Mouse (Mus musculus): ENCODE measurements at regions not wholly inside any gene's neighbourhood (a gene's known extent, or its start where the extent isn't known, plus 50 kb on each side); places are given as distances from the start of the nearest gene placed in this dataset.
A peak's percentile ranks its signal among the peaks of the same experiment; 100 is the strongest.

- Histone ChIP-seq H3K36me3 (ENCODE audit: insufficient read depth) (no peaks in the 10 kb centered on the region), H3K27ac (ENCODE audit: low read depth, low read length) (no peak overlapping the region), H3K4me1 (ENCODE audit: insufficient read depth) (no peaks in the 10 kb centered on the region), H3K9ac (no peak overlapping the region), H3K9me3 (ENCODE audit: low read length) (no peaks in the 10 kb centered on the region), H3K4me3 (ENCODE audit: low read depth, low read length) (no peak overlapping the region), H3K27me3 (ENCODE audit: insufficient read depth, low read length) (no peaks in the 10 kb centered on the region), H3K4me2 (ENCODE audit: low read depth) (no peak overlapping the region)
- 39% methylated on average over 1 of the region's 1 CpGs for WGBS
- DNase-seq (no peak), ATAC-seq (no peak)
- no peak for TF ChIP-seq CTCF (IDR thresholded peaks at IDR 0.05; ENCODE audit: low read depth)
Observed at GRCm38 (mm10) chr3:124986930-124987329, 406.0 kb upstream of the 1700003H04Rik start.

GRCm38 (mm10) chr3:124986515-124986914 is 405.6 kb upstream of the 1700003H04Rik start:
- Histone ChIP-seq H3K27ac (ENCODE audit: low read depth, low read length) (no peak overlapping the region), H3K4me3 (ENCODE audit: low read depth, low read length) (no peak overlapping the region), H3K36me3 (ENCODE audit: insufficient read depth) (no peaks in the 10 kb centered on the region), H3K9ac (no peak overlapping the region), H3K9me3 (ENCODE audit: low read length) (no peaks in the 10 kb centered on the region), H3K4me1 (ENCODE audit: insufficient read depth) (no peaks in the 10 kb centered on the region), H3K4me2 (ENCODE audit: low read depth) (no peak overlapping the region), H3K27me3 (ENCODE audit: insufficient read depth, low read length) (no peaks in the 10 kb centered on the region)
- 18% methylated on average over 3 of the region's 3 CpGs for WGBS
- ATAC-seq (no peak), DNase-seq (no peak)
- TF ChIP-seq CTCF (IDR thresholded peaks at IDR 0.05; ENCODE audit: low read depth) = no peak

GRCm38 (mm10) chr3:124985428-124985827 is 404.5 kb upstream of the 1700003H04Rik start:
- no peak for DNase-seq
- no peak overlapping the region for H3K27ac ChIP-seq (ENCODE audit: low read depth, low read length)
- H3K9me3 ChIP-seq (ENCODE audit: low read length) = no peaks in the 10 kb centered on the region
- no peak for ATAC-seq
- no peak overlapping the region for H3K4me3 ChIP-seq (ENCODE audit: low read depth, low read length)
- H3K9ac ChIP-seq = no peak overlapping the region
- H3K4me2 ChIP-seq (ENCODE audit: low read depth) = no peak overlapping the region
- 44% methylated on average over 5 of the region's 5 CpGs for WGBS
- no peaks in the 10 kb centered on the region for H3K36me3 ChIP-seq (ENCODE audit: insufficient read depth)
- TF ChIP-seq CTCF (IDR thresholded peaks at IDR 0.05; ENCODE audit: low read depth) = no peak
- no peaks in the 10 kb centered on the region for H3K4me1 ChIP-seq (ENCODE audit: insufficient read depth)
- H3K27me3 ChIP-seq (ENCODE audit: insufficient read depth, low read length) = no peaks in the 10 kb centered on the region

- Histone ChIP-seq H3K4me2 (ENCODE audit: low read depth) (no peak overlapping the region), H3K9me3 (ENCODE audit: low read length) (no peaks in the 10 kb centered on the region), H3K4me3 (ENCODE audit: low read depth, low read length) (no peak overlapping the region), H3K4me1 (ENCODE audit: insufficient read depth) (no peaks in the 10 kb centered on the region), H3K27me3 (ENCODE audit: insufficient read depth, low read length) (no peaks in the 10 kb centered on the region), H3K36me3 (ENCODE audit: insufficient read depth) (no peaks in the 10 kb centered on the region), H3K9ac (no peak overlapping the region), H3K27ac (ENCODE audit: low read depth, low read length) (no peak overlapping the region)
- DNase-seq (no peak), ATAC-seq (no peak)
- TF ChIP-seq CTCF (IDR thresholded peaks at IDR 0.05; ENCODE audit: low read depth) = no peak
- WGBS = 73% methylated on average over 2 of the region's 2 CpGs
Observed at GRCm38 (mm10) chr3:124935147-124935849, 354.4 kb upstream of the 1700003H04Rik start.

GRCm38 (mm10) chr3:124932655-124933054 is 351.8 kb upstream of the 1700003H04Rik start:
- WGBS = 93% methylated on average over 1 of the region's 1 CpGs
- no peaks in the 10 kb centered on the region for H3K27me3 ChIP-seq (ENCODE audit: insufficient read depth, low read length)
- no peak overlapping the region for H3K27ac ChIP-seq (ENCODE audit: low read depth, low read length)
- no peak overlapping the region for H3K9ac ChIP-seq
- H3K4me1 ChIP-seq (ENCODE audit: insufficient read depth) = no peaks in the 10 kb centered on the region
- H3K36me3 ChIP-seq (ENCODE audit: insufficient read depth) = no peaks in the 10 kb centered on the region
- H3K9me3 ChIP-seq (ENCODE audit: low read length) = no peaks in the 10 kb centered on the region
- no peak for TF ChIP-seq CTCF (IDR thresholded peaks at IDR 0.05; ENCODE audit: low read depth)
- no peak overlapping the region for H3K4me3 ChIP-seq (ENCODE audit: low read depth, low read length)
- ATAC-seq (no peak), DNase-seq (no peak)
- H3K4me2 ChIP-seq (ENCODE audit: low read depth) = no peak overlapping the region

- peak; percentile 51 for ATAC-seq
Observed at GRCm38 (mm10) chr3:124930773-124931607, 350.1 kb upstream of the 1700003H04Rik start.

GRCm38 (mm10) chr3:124908925-124909324 is 328.0 kb upstream of the 1700003H04Rik start:
- Histone ChIP-seq H3K4me3 (ENCODE audit: low read depth, low read length) (no peak overlapping the region), H3K4me2 (ENCODE audit: low read depth) (no peak overlapping the region), H3K27ac (ENCODE audit: low read depth, low read length) (no peak overlapping the region), H3K9me3 (ENCODE audit: low read length) (no peaks in the 10 kb centered on the region), H3K36me3 (ENCODE audit: insufficient read depth) (no peaks in the 10 kb centered on the region), H3K4me1 (ENCODE audit: insufficient read depth) (no peaks in the 10 kb centered on the region), H3K27me3 (ENCODE audit: insufficient read depth, low read length) (no peaks in the 10 kb centered on the region), H3K9ac (no peak overlapping the region)
- WGBS = 91% methylated on average over 4 of the region's 4 CpGs
- DNase-seq (no peak), ATAC-seq (no peak)
- TF ChIP-seq CTCF (IDR thresholded peaks at IDR 0.05; ENCODE audit: low read depth) = no peak

More at GRCm38 (mm10) chr3:124930773-124931607, 350.1 kb upstream of the 1700003H04Rik start:
- Histone ChIP-seq H3K4me2 (ENCODE audit: low read depth) (peak overlapping the region; percentile 32), H3K9ac (no peak overlapping the region), H3K4me1 (ENCODE audit: insufficient read depth) (no peaks in the 10 kb centered on the region), H3K36me3 (ENCODE audit: insufficient read depth) (no peaks in the 10 kb centered on the region), H3K9me3 (ENCODE audit: low read length) (no peaks in the 10 kb centered on the region), H3K27me3 (ENCODE audit: insufficient read depth, low read length) (no peaks in the 10 kb centered on the region), H3K4me3 (ENCODE audit: low read depth, low read length) (peak overlapping the region; percentile 13), H3K27ac (ENCODE audit: low read depth, low read length) (no peak overlapping the region)
- peak; percentile 13 for DNase-seq
- WGBS = 36% methylated on average over 15 of the region's 15 CpGs
- TF ChIP-seq CTCF (IDR thresholded peaks at IDR 0.05; ENCODE audit: low read depth) = no peak
